In the genomic region with DNA sequence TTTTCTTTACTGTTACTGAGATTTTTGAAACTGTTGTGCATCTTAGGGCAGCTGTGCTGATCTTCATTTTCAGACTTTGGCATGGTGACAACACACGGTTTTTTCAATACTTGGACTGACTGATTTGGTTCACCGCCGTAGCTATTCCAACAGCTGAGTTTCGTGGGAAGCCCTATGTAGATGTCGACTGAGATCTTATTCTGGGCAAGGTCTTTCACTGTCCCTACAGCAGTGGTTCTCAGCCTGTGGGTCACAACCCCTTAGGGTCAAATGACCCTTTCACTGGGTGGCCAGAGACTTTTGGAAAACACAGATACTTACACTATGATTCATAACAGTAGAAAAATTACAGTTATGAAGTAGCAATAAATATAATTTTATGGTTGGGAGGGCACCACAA, we compare ENCODE assay signal across 13 mouse cellular contexts.
"Had no signal": no experiment of that assay in that cellular context is flagged by ENCODE, and none has a peak within 500 bp of the region (broad histone marks: within the 10 kb centered on the region; RNA-seq: fewer than 3 reads in every experiment).

No protein-coding gene starts in this region.

- ATAC-seq: hindbrain, embryonic 16.5 days; liver, postnatal 0 days; lung, postnatal 0 days; midbrain, embryonic 13.5 days had no signal

- H3K27me3 ChIP-seq: limb, embryonic 12.5 days; liver, embryonic 13.5 days; midbrain, embryonic 13.5 days; neural tube, embryonic 12.5 days had no signal

- H3K4me3 ChIP-seq: layer of hippocampus, adult 2 months; limb, embryonic 12.5 days; liver, embryonic 13.5 days; midbrain, embryonic 13.5 days; neural tube, embryonic 12.5 days had no signal

- H3K9ac ChIP-seq: limb, embryonic 12.5 days; liver, postnatal 0 days; midbrain, embryonic 13.5 days; neural tube, embryonic 12.5 days had no signal

- DNase-seq: liver; liver, embryonic 13.5 days; liver, postnatal 0 days; thymus, adult 18-20 months; thymus, postnatal 14 days had no signal

- H3K27ac ChIP-seq: layer of hippocampus, adult 2 months; limb, embryonic 12.5 days; macrophage; midbrain, embryonic 13.5 days; neural tube, embryonic 12.5 days; stomach, postnatal 0 days had no signal

- H3K9me3 ChIP-seq: limb, embryonic 12.5 days; liver, embryonic 13.5 days; midbrain, embryonic 13.5 days; neural tube, embryonic 12.5 days had no signal

- H3K4me2 ChIP-seq: limb, embryonic 12.5 days; midbrain, embryonic 13.5 days; neural tube, embryonic 12.5 days had no signal

- H3K36me3 ChIP-seq: limb, embryonic 12.5 days; liver, embryonic 13.5 days; midbrain, embryonic 13.5 days; neural tube, embryonic 12.5 days had no signal
